Mouse (Mus musculus) retina, postnatal 7 days (tissue): Measurements from ENCODE around the gene Plcz1.

ENCODE experiments used
- DNase-seq: peaks from one replicate; pipeline ENCODE4 v3.0.0-alpha.2; 2012; ENCODE audit warnings: low read depth, low spot score

The Plcz1 gene

DNA sequence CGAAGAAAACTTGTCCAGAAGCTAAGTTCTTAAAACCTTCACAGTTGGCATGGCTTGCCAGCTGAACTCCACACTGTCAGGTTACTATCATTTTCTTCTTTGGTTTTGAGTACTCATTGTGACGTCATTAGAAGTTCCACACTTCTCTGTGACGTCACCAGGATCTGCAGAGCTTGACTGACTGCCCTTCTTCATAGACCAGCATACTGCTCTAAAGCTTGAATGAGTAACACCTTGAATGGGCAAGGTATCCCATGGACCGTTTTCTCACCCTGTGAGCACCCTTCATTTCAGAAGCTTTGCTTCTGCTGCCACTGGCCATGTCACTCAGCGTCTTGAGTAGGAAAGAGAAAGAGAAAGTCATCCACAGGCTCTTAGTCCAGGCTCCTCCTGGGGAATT is at the start of gene Plcz1:
Gene Plcz1, minus strand, starts transcription at position 101 of the 400 bp plus-strand sequence.
- DNase-seq = no peak

GRCm38 (mm10) chr6:140089855-140090254 is 48.6 kb upstream of the Plcz1 start:
- DNase-seq = no peak

GRCm38 (mm10) chr6:140081739-140082138 is 40.5 kb upstream of the Plcz1 start:
- DNase-seq = no peak

DNA sequence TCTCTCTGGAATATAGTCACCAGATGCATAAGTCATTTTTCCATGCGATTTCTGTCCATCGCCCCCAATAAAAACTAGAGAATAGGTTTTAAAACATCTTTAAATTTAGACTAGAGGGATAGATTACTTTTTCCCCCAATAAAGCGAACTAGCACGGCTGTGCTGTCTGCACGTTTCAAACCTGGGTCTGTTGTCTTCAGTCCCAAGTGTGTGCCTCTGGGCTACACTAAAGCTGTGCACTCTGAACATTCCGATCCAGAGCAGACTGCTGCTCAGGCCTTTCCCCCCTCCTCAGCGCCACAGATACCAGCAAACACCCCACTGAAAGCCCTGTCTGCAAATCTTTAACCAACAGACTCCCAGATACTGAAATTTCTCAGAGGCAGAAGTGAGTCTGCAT is 39.7 kb upstream of the Plcz1 start:
- no peak for DNase-seq

GRCm38 (mm10) chr6:140069177-140069576 is 27.9 kb upstream of the Plcz1 start:
- DNase-seq = no peak

DNA sequence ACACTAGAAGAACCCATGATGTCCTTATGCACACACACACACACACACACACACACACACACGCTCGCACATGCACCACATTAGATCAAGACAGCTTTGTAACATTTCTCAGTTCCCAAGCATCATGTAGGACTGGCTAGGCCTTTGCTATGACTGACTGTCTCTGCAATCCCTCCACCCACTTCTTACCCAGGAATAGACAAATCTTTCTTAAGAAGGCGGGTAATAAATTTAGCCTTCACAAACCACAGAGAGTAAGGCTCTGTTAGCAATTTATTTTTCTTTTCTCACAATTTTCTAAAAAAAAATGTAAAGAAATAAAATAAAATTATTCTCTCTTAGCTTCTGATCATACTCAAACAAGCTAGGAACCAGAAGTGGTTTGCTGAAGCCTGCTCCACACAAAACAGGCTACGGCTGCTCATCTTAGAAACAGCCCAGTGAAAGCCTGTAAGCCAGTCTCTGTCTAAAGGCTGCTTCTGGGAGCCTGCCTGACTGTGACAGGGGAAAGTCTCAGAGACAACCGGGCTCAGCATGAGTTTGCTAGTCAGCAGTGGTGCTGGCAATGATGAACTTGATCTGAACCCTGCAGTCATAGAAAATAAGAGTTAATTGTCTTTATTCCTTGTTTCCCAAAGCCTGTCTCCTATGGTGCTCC is 13.1 kb upstream of the Plcz1 start:
- no peak for DNase-seq

DNA sequence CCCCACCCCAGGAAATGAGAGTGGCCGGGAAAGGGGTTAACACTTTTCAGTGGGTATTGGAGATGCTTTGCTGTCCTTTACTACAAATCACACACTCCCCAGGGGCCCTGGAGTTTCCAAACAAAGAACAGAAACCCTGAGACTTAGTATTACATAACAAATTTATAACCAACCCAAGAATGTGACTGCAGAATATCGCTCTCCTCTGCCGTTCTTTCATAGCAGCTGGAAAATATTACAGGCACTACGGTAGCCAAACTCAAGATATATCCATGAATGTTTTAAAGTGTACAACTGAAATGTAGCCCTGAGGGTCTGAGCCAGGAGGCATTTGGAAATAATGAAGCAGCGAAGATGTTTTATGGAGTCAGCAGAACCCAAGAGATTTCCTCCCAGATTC is 10.2 kb upstream of the Plcz1 start:
- DNase-seq = no peak

GRCm38 (mm10) chr6:140040952-140041351 is 305 bp downstream of the Plcz1 start, which contains the start of gene Capza3:
Gene Capza3 (plus strand): TSS chr6:140041252.
- no peak for DNase-seq

GRCm38 (mm10) chr6:140024404-140024803 is 16.9 kb downstream of the Plcz1 start:
- DNase-seq = no peak

DNA sequence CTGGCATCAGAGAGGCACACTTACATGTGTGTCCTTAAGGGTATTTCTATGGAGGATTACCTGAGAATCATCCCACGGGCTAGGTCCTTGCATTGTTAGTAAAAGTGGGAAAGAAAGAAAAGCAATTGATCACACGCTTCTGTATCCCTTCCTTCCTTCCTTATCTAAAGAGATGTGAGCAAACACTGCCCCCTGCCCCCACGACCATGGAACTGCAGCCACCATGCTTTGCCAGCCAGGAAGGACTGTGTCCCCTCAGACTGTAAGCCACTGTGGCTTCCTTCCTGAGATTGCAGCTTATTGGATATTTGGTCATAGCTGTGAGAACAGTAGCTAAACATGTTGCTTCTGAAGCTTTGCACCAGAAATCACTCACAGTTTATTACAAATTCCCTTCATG is 36.1 kb downstream of the Plcz1 start:
- DNase-seq = no peak

DNA sequence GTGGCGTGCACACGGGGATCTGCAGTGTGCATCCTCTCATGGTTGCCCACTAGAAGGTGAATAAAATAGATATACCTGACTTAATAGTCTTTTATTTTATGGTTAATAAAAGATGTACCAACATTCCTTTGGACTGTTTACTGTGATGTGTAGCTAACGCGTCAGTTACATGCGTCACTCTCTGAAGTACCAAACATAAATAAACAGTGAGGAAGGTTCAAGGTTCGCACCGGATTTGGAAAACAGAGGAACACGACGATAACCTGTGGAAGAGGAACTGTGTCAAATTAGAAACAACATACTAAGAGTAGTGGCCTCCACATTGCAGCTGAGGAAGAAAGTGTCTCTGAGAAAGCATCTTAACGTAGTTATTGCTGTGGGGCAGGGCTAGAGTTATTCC is 51.7 kb downstream of the Plcz1 start:
- no peak for DNase-seq

GRCm38 (mm10) chr6:139989075-139989474 is 52.2 kb downstream of the Plcz1 start:
- DNase-seq = no peak

GRCm38 (mm10) chr6:139986564-139986963 is 54.7 kb downstream of the Plcz1 start:
- no peak for DNase-seq

DNA sequence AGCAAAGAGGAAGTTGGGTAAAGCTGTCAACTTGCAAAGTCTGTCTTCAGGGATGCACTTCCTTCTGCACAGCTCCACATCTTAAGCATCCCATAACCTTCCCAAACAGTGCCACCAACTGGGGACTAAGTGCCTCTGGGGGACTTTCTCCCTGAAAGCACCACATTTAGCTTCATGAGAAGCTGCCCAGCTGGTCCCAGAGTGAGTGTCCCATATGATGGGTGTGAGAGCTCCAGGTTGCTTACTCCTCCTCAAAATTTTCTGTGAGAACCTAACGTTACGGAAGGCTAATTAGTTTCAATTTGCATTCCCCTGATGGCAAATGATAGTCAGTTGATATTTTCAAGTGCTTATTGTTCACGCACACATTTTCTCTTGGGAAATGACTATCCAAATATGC is 57.2 kb downstream of the Plcz1 start:
- DNase-seq = no peak

DNA sequence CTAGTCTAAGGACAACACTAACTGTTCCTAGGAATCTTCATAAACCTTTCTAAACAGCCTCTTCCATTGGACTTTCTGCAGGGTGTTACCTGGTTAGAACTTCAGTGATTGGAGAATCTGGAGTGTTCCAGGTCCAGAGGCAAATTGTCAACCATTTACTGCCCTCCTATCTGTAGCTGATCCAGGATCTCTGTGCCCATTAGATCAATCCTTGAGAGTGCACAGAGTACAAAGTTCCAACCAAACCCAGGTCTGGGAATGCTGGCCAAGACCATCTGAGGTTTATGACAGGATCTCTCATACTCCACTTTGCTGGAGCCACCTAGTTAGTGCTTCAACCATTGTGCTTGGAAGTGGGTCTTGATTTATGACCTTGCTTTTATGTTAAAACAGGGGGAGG is 60.2 kb downstream of the Plcz1 start:
- no peak for DNase-seq

GRCm38 (mm10) chr6:139978114-139978513 is 63.1 kb downstream of the Plcz1 start:
- no peak for DNase-seq

GRCm38 (mm10) chr6:139974668-139975067 is 66.6 kb downstream of the Plcz1 start:
- DNase-seq = no peak

DNA sequence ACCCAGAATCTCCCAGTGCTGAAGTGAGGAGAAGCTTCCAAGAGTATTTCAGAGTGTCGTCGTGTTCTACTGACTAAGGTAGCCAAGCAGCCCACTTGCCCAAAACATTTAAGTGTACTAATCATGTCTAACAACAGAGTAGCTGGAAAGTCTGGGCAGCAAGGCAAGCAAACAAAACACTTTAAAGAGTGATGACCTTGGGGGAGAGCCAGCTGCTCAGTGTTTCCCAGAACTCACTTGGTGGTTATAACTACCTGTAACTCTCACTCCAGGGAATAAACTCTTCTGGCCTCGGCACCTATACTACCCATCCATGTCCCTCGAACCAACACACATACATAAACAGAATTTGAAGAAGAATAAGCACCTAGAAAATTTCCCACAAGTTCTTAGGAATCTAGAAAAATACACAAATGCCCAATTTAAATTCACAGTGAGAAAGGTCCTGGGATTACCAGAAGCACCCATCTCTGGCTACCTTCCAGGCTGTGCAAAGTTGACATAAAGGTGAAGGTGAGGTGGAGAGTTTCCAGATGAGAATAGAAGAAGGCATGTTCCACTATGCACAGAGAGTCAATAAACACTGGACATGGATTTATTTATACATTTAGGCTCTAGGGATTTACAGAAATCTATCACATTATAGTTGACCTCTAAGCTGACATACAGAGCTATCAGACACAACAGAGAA is 69.5 kb downstream of the Plcz1 start:
- DNase-seq = no peak

- no peak for DNase-seq
Observed at GRCm38 (mm10) chr6:139966684-139967083, 74.6 kb downstream of the Plcz1 start.

- DNase-seq = no peak
Observed at GRCm38 (mm10) chr6:139964895-139965294, 76.4 kb downstream of the Plcz1 start.

GRCm38 (mm10) chr6:139963775-139964174 is 77.5 kb downstream of the Plcz1 start:
- no peak for DNase-seq

DNA sequence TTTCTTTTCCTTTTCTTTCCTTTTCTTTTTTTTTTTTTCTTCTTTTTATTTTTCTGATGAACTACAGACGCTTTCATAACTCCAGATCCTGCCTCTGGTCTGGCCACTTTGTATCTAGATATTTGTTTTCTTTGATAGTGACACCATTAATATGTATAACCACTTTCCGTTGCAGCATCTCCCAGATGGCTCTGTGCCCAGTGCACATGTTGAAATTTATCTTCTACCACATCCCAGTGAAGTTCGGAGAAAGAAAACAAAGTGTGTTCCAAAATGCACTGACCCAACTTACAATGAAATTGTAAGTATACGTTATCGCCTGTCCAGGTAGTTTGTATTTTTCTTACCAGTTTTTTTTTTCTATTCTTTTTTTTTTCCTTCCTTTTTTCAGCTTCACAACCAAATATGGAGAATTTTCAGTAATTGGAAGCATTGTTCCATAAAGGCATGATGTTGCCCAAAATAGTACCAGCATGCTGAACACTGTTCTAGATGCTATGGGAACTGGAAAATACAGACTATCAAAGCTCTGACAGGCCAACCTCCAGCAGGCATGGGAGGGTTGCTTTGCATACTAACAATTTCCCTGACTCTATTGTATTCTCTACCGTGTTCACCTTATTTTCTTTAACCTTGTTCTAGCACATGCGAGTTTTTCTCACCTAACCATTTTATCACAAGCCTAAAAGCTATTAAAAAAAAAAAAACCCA is 83.6 kb downstream of the Plcz1 start:
- DNase-seq = no peak

GRCm38 (mm10) chr6:139953596-139953995 is 87.7 kb downstream of the Plcz1 start:
- DNase-seq = no peak
